Mouse (Mus musculus) embryonic facial prominence, embryonic 13.5 days (tissue): ENCODE measurements at regions not wholly inside any gene's neighbourhood (a gene's known extent, or its start where the extent isn't known, plus 50 kb on each side); places are given as distances from the start of the nearest gene placed in this dataset.
A peak's percentile ranks its signal among the peaks of the same experiment; 100 is the strongest.

ENCODE experiments used
- ATAC-seq: fragments of 200-750 bp; cut with Nextera tagmentation; 2 replicates; pipeline ENCODE4 v1.8.0; 2017; ENCODE audit warnings: low read depth; ENCODE audit not compliant: insufficient number of reproducible peaks, insufficient read depth, low FRiP score, low TSS enrichment
- H3K27ac ChIP-seq: fragments of 300-500 bp; sonication (generic); 2 replicates; pipeline ENCODE4 v1.5.1; 2015; ENCODE audit warnings: moderate library complexity, mild to moderate bottlenecking, inconsistent platforms
- H3K27me3 ChIP-seq: fragments of 300-500 bp; sonication (generic); 2 replicates; pipeline ENCODE4 v1.6.1; 2015; ENCODE audit warnings: mild to moderate bottlenecking, inconsistent platforms
- H3K36me3 ChIP-seq: fragments of 300-500 bp; sonication (generic); 2 replicates; pipeline ENCODE4 v1.6.1; 2015; ENCODE audit warnings: mild to moderate bottlenecking, inconsistent platforms
- H3K4me1 ChIP-seq: fragments of 300-500 bp; sonication (generic); 2 replicates; pipeline ENCODE4 v1.6.1; 2015; ENCODE audit warnings: inconsistent platforms
- H3K4me2 ChIP-seq: fragments of 300-500 bp; sonication (generic); 2 replicates; pipeline ENCODE4 v1.6.1; 2015; ENCODE audit warnings: moderate library complexity, mild to moderate bottlenecking, inconsistent platforms
- H3K4me3 ChIP-seq: fragments of 300-500 bp; sonication (generic); 2 replicates; pipeline ENCODE4 v1.5.1; 2015; ENCODE audit warnings: mild to moderate bottlenecking, inconsistent platforms
- H3K9ac ChIP-seq: fragments of 300-500 bp; sonication (generic); 2 replicates; pipeline ENCODE4 v1.6.1; 2015; ENCODE audit warnings: mild to moderate bottlenecking, inconsistent platforms
- H3K9me3 ChIP-seq: fragments of 300-500 bp; sonication (generic); 2 replicates; pipeline ENCODE4 v1.6.1; 2016; ENCODE audit warnings: inconsistent platforms
- WGBS: fragments of 180-500 bp; shearing (Covaris S2); methylation state at CpG from one replicate; pipeline ENCODE4 v1.1.7; 2015; ENCODE audit warnings: mixed read lengths; 5-methylcytosine and 5-hydroxymethylcytosine counted together

- Histone ChIP-seq H3K9me3 (no peaks in the 10 kb centered on the region), H3K27ac (no peak overlapping the region; the same call in 1 of the 2 replicates), H3K4me3 (no peak overlapping the region), H3K4me2 (no peak overlapping the region), H3K27me3 (no peaks in the 10 kb centered on the region), H3K4me1 (peaks cover 22% of the 10 kb centered on the region), H3K36me3 (no peaks in the 10 kb centered on the region), H3K9ac (no peak overlapping the region)
- 48% methylated on average over 4 of the region's 4 CpGs for WGBS
- ATAC-seq: no peak
These were observed 258.5 kb downstream of the Sox11 start for GRCm38 (mm10) chr12:27083645-27084550.

GRCm38 (mm10) chr12:27083089-27083488 is 259.3 kb downstream of the Sox11 start:
- 6% methylated on average over 7 of the region's 8 CpGs for WGBS
- H3K9me3 ChIP-seq: no peaks in the 10 kb centered on the region
- H3K27ac ChIP-seq: peak overlapping the region; percentile 62; the same call in 1 of the 2 replicates
- no peaks in the 10 kb centered on the region for H3K36me3 ChIP-seq
- no peak for ATAC-seq
- peak overlapping the region; percentile 25; the same call in 1 of the 2 replicates for H3K4me3 ChIP-seq
- peak overlapping the region; percentile 54; the same call in 1 of the 2 replicates for H3K9ac ChIP-seq
- H3K27me3 ChIP-seq: no peaks in the 10 kb centered on the region
- H3K4me1 ChIP-seq: peaks cover 22% of the 10 kb centered on the region
- peak overlapping the region; percentile 59 for H3K4me2 ChIP-seq

GRCm38 (mm10) chr12:27082624-27083023 is 259.8 kb downstream of the Sox11 start:
- peak; percentile 69; the same call in 1 of the 2 replicates for ATAC-seq
- no peaks in the 10 kb centered on the region for H3K9me3 ChIP-seq
- H3K4me3 ChIP-seq: peak overlapping the region; percentile 25
- H3K4me1 ChIP-seq: peaks cover 22% of the 10 kb centered on the region
- H3K9ac ChIP-seq: peak overlapping the region; percentile 54; the same call in 1 of the 2 replicates
- H3K27ac ChIP-seq: peak overlapping the region; percentile 62
- peak overlapping the region; percentile 59 for H3K4me2 ChIP-seq
- H3K36me3 ChIP-seq: no peaks in the 10 kb centered on the region
- 3% methylated on average over 8 of the region's 8 CpGs for WGBS
- H3K27me3 ChIP-seq: no peaks in the 10 kb centered on the region

GRCm38 (mm10) chr12:27076107-27076738 is 266.2 kb downstream of the Sox11 start:
- no peak for ATAC-seq
- H3K4me3 ChIP-seq: no peak overlapping the region
- no peaks in the 10 kb centered on the region for H3K36me3 ChIP-seq
- no peaks in the 10 kb centered on the region for H3K27me3 ChIP-seq
- 58% methylated on average over 6 of the region's 6 CpGs for WGBS
- no peak overlapping the region for H3K27ac ChIP-seq
- no peak overlapping the region for H3K4me2 ChIP-seq
- H3K4me1 ChIP-seq: no peaks in the 10 kb centered on the region
- H3K9me3 ChIP-seq: no peaks in the 10 kb centered on the region
- no peak overlapping the region for H3K9ac ChIP-seq

GRCm38 (mm10) chr12:27065011-27065517 is 277.3 kb downstream of the Sox11 start:
- H3K27ac ChIP-seq: no peak overlapping the region
- no peak overlapping the region for H3K9ac ChIP-seq
- 45% methylated on average over 9 of the region's 9 CpGs for WGBS
- peaks cover 47% of the 10 kb centered on the region for H3K4me1 ChIP-seq
- H3K4me3 ChIP-seq: no peak overlapping the region
- no peaks in the 10 kb centered on the region for H3K9me3 ChIP-seq
- ATAC-seq: no peak
- no peaks in the 10 kb centered on the region for H3K36me3 ChIP-seq
- no peaks in the 10 kb centered on the region for H3K27me3 ChIP-seq
- H3K4me2 ChIP-seq: no peak overlapping the region

- Histone ChIP-seq H3K9ac (no peak overlapping the region), H3K4me1 (peaks cover 45% of the 10 kb centered on the region), H3K27ac (no peak overlapping the region), H3K4me2 (no peak overlapping the region), H3K9me3 (no peaks in the 10 kb centered on the region), H3K36me3 (no peaks in the 10 kb centered on the region), H3K27me3 (no peaks in the 10 kb centered on the region), H3K4me3 (no peak overlapping the region)
- 74% methylated on average over 4 of the region's 4 CpGs for WGBS
- ATAC-seq: no peak
These were observed 278.9 kb downstream of the Sox11 start for GRCm38 (mm10) chr12:27063518-27063917.

GRCm38 (mm10) chr12:27062511-27063264 is 279.7 kb downstream of the Sox11 start:
- Histone ChIP-seq H3K4me2 (peak overlapping the region; percentile 58), H3K27ac (peak overlapping the region; percentile 85), H3K4me3 (peak overlapping the region; percentile 33), H3K4me1 (peaks cover 46% of the 10 kb centered on the region), H3K9me3 (no peaks in the 10 kb centered on the region), H3K27me3 (no peaks in the 10 kb centered on the region), H3K9ac (peak overlapping the region; percentile 58; the same call in 1 of the 2 replicates), H3K36me3 (no peaks in the 10 kb centered on the region)
- 45% methylated on average over 6 of the region's 6 CpGs for WGBS
- no peak for ATAC-seq

- H3K9ac ChIP-seq: peak overlapping the region; percentile 58
- H3K27me3 ChIP-seq: no peaks in the 10 kb centered on the region
- peak overlapping the region; percentile 33 for H3K4me3 ChIP-seq
- peak overlapping the region; percentile 58 for H3K4me2 ChIP-seq
- peaks cover 46% of the 10 kb centered on the region for H3K4me1 ChIP-seq
- under 1% methylated on average over 10 of the region's 10 CpGs for WGBS
- no peaks in the 10 kb centered on the region for H3K36me3 ChIP-seq
- ATAC-seq: no peak
- H3K27ac ChIP-seq: peak overlapping the region; percentile 85
- H3K9me3 ChIP-seq: no peaks in the 10 kb centered on the region
These were observed 280.3 kb downstream of the Sox11 start for GRCm38 (mm10) chr12:27062061-27062461.

- ATAC-seq: peak; percentile 71
- WGBS: 6% methylated on average over 17 of the region's 17 CpGs
- H3K4me3 ChIP-seq: peak overlapping the region; percentile 33
- peak overlapping the region; percentile 49; the same call in 1 of the 2 replicates for H3K9ac ChIP-seq
- H3K4me2 ChIP-seq: peak overlapping the region; percentile 58
- peak overlapping the region; percentile 85 for H3K27ac ChIP-seq
- no peaks in the 10 kb centered on the region for H3K27me3 ChIP-seq
- peaks cover 42% of the 10 kb centered on the region for H3K4me1 ChIP-seq
- no peaks in the 10 kb centered on the region for H3K36me3 ChIP-seq
- H3K9me3 ChIP-seq: no peaks in the 10 kb centered on the region
These were observed 281.2 kb downstream of the Sox11 start for GRCm38 (mm10) chr12:27060899-27061762.

- no peak overlapping the region for H3K9ac ChIP-seq
- no peaks in the 10 kb centered on the region for H3K27me3 ChIP-seq
- H3K4me2 ChIP-seq: no peak overlapping the region
- ATAC-seq: no peak
- H3K4me1 ChIP-seq: peaks cover 40% of the 10 kb centered on the region
- no peaks in the 10 kb centered on the region for H3K9me3 ChIP-seq
- H3K27ac ChIP-seq: peak overlapping the region; percentile 39
- 21% methylated on average over 4 of the region's 4 CpGs for WGBS
- no peaks in the 10 kb centered on the region for H3K36me3 ChIP-seq
- H3K4me3 ChIP-seq: no peak overlapping the region
These were observed 282.5 kb downstream of the Sox11 start for GRCm38 (mm10) chr12:27059885-27060284.
